Mouse (Mus musculus): ENCODE results near the gene Pole3. TPM values are rescaled to one million over a fixed set of nuclear protein-coding genes. Genes with fewer than 3 reads are reported as not detected.
A peak's percentile ranks its signal among the peaks of the same experiment; 100 is the strongest.
"Not testable (repeated sequence)": the region's sequence is repeated elsewhere in the genome, so short reads cannot be mapped to it uniquely, and the experiment has no call there.

The Pole3 gene
- polyA plus RNA-seq, 2 experiments from 2014 or later = 31.6 to 33.3 TPM

DNA sequence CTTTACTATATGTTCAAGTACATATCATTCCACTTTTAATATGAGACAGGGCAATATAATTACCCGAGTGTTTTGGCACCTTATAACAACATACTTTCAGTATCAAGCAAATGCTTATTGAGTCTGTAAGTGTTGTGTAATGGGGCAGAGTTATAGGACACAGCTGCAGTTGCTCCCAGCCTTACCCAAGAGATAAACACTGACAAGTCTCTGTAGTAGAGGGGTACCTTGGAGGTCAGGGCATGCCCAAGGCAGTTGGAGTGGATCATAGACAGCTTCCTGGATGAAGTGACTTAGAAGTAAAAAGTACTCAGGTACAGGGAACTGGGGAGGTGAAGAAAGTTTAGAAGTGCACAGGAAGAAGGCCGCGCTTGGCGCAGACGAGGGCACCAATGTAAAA lies 37.7 kb downstream of the Pole3 start:
- no peak for ATAC-seq

DNA sequence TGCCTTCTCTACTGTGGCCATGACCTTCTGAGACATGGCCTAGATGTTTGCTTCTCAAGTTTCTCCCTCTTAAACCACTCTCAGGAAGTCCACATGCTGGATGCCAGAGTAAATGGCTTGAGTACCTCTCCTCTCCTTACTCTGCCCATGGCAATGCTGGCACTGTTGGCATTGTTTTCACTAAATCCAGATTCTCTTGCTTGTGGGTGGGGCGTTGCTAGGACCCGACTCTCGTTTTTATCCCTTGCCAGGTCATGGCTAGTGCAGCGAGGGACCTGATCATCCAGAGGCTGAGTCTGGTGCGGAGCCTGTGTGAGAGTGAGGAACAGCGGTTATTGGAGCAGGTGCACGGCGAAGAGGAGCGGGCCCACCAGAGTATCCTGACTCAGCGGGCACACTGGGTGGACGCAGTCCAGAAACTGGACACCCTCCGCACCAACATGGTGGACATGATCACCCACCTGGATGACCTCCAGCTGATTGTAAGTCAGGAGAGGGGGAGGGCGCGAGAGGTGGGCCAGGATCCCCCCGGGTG lies 38.6 kb downstream of the Pole3 start:
- no peak for ATAC-seq

DNA sequence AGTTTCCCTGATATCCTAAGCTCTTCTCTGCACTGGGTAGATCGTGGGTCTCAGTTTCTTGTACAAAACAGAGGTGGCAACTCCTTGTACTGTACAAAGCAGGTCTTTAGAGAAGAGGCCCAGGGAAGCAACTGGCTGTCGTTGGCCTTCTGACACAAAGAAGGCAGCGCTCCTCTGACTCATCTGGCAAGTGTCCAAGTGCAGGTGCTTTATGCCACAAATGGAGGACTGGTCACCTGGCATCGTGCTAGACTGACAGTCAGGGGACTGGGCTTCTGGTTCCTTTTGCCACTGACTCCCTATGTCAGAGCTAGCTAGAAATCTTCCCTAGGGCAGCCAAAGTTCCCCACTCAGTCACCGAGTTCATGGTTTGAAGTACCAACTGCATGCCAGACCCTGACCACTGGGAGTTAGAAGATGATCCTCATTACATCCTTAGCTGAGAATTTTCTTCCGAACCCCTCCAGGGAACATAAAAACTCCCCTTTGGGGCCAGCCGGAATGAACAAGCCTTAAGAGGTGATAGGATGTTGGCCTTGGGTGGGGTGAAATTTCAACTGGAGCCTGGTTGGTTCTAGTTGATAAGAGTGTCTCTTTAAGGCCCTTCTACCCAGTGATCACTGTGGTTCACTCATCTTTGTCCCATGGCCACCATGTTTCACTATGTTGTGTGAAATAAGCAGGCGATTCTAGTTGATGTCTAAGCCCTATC lies 39.3 kb downstream of the Pole3 start:
- no peak for ATAC-seq

DNA sequence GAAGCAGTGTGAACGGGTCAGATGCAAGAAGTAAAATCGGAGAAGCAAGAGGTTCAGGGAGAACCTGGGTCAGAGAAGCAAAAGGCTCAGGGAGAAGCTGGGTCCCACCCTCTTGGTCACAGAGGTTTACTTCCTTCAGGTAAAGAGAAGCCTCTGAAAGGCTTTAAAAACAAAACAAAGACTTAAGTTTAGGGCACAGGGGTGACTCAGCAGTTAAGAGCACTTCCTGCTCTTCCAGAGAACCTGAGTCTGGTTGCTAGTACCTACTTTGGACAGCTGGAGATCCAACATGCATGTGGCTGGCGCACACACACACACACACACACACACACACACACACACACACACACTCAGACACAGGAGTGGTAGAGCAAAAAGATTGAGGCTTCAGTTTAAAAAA lies 39.9 kb downstream of the Pole3 start:
- ATAC-seq = no peak

DNA sequence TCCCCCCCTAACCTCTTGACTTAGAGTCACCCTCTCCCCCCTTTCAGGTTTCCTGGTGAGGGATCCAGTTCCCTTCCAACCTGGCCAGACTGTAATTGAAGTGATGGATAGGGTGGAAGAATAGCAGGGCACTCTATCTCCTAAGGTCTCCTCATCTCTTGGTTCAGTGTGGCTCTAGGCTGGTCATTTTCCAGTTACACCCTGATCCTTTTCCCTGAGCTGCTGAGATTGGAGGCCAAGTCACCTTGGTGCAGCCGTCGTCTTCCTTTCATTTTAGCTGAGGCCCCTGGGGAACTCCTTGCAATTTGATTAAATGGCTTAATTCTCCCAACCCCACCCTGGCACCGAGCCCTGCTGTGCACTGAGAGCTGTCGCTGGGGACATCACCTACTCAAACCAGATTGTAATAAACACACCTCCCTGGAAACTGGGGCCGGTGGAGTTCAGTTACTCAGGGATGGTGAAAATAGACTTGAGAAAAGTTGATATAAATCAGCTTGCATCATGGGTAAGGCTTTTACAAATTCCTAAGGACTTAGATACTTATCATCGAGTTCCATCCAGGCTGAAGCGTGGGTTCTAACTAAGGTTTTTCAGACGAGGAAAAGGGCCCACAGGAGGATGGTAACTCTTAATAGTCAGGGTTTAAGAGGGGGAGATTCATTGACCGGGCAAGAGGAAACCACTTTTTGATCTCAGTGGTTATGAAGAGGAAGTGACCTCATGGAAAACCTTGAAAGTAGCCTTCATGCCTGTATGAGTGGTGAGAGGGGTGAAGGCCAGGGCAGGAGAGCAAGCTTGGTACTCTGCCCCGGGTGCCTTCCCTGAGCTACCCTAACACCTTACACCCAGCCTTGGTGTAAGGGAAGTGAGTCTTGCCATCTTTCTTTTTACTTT lies 43.9 kb downstream of the Pole3 start:
- peak; percentile 67 for ATAC-seq

DNA sequence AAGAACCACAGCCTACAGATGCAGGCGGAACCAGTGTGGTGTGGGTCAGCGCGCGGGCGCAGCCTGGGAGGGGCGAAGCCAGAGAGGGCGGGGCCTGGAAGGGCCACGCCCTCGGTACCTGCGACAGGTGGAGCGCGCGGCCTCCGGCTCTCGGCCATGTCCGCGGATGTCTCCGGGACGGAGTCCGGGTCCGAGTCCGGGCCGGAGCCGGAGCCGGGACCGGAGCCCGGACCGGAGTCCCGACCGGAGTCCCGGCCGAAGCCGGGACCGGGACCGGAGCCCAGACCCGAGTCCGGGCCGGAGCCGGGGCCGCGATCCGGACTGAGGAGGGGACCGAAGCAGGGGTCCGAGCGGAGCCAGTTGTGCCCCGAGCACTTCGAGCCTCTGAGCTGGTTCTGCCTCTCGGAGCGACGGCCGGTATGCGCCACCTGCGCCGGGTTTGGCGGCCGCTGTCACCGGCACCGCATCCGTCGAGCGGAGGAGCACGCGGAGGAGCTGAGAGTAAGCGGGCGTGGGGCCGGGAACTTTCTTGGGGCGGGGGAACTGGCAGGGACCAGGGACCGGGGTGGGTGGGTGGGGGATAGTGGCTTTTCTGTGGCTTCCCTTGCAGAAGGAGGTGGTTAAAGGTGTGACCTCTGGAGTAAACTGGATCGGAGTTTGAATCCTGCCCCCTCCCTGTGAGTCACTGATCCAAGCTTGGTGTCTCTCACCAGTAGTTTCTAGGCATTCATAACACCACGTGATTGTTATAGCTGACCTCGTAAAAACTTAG lies 44.7 kb downstream of the Pole3 start, which contains the start of gene Bspry:
TSS of gene Bspry (plus strand) at position 117 of the 772 bp plus-strand sequence.
- ATAC-seq = peak; percentile 58

DNA sequence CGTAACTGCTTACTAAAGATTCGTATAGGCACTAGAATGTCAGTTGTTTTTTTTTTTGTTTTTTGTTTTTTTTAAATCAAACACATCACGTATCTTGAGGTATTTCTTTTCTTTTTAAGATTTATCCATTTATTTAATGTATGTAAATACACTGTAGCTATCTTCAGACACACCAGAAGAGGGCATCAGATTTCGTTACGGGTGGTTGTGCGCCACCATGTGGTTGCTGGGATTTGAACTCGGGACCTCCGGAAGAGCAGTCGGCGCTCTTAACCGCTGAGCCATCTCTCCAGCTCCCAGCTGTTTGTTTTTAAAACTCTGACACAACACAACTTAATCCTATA lies 45.3 kb downstream of the Pole3 start:
- ATAC-seq = not testable (repeated sequence)

DNA sequence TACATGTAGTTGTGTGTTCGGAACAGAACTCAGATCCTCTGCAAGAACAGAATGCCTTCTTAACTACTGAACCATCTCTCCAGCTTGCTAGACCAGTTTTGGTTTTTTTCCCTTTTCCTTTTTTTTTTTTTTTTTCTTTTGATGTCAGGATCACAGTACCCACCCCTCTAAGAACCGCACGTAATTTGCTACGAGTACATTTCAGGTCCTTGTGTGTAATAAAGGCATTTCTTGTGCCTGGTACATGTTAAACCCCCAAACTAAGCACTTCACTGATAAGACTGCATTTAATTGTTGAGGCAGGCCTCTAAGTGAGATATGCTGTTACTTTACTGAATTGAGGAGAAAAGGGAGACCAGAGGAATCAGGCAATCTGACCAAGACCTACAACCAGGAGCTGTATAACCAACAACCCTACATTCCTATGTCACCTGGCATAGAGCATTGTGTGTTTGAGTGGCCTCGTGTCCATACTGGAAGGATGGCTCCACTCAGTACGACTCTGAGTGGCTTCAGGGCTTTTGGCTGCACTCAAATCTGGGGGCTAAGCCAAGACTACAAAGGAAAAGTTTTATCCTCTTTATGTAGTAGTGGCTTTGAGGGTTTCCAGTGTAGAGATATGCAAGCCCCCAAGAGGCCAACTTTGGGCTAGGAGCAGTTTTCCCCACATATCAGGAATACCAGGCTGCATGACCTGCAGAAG lies 47.2 kb downstream of the Pole3 start:
- ATAC-seq = no peak

DNA sequence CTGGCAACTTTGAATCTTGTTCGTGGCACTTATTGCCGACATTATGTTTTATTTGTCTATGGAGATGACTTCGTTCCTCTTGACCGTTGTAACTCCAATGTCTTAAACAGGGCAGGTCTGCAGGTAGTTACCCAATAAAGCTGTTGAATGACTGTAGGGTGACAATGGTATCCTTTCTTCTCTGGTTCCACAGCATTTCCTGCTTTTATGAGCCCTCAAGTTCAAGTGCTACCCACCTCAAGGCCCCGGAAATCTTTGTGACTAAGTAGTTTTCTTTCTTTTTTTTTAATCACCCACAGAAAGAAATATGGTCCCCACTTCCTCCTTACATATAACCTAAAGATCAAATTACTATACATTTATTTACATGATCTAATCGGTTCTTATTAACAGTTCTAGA lies 49.1 kb downstream of the Pole3 start:
- ATAC-seq = peak; percentile 76

DNA sequence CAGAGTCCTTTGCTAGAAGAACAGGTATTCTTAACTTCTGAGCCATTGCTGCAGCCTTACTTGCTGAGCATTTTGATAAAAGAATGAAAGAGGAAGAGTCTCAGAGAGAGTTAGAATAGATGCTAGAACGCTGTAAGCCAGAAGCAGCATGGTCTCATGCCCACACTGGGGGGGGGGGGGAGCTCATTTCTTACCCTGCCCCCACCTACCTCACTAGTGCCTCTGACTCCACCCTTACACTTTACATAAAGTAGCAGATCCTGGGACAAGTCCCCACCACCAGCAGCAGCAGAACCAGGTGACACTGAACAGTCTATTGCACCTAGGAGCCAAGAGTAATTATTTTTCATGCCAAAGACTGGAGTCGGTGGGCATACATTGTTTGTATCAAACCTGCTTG lies 49.7 kb downstream of the Pole3 start:
- no peak for ATAC-seq

Other genes starting within 250 kb of the Pole3 start
- gene Fkbp15, start 164.5 kb downstream of the Pole3 start, polyA plus RNA-seq (2017; shearing (Covaris generic)) = 10 to 100 TPM; 36.9 to 38.3 TPM
- gene Slc31a1, start 164.3 kb downstream of the Pole3 start, polyA plus RNA-seq (2017; shearing (Covaris generic)) = 10 to 100 TPM in 1 of 2 experiments, 1 to 10 TPM in 1; 9.7 to 11.0 TPM
- gene Cdc26, start 116.4 kb downstream of the Pole3 start, polyA plus RNA-seq (2017; shearing (Covaris generic)) = 10 to 100 TPM; 66.2 to 78.3 TPM
- gene Prpf4, start 116.3 kb downstream of the Pole3 start, polyA plus RNA-seq (2017; shearing (Covaris generic)) = 10 to 100 TPM; 16.4 to 17.5 TPM
- gene Rnf183, start 89.8 kb downstream of the Pole3 start, polyA plus RNA-seq (2017; shearing (Covaris generic)) = under 1 TPM in 1 of 2 experiments, not detected in 1; 0.44 TPM
- under 1 TPM in 1 of 2 experiments, not detected in 1; 0.33 TPM for gene Wdr31, start 54.2 kb downstream of the Pole3 start, polyA plus RNA-seq (2017; shearing (Covaris generic))
- 1 to 10 TPM; 1.0 to 2.1 TPM for gene Bspry, start 45.0 kb downstream of the Pole3 start, polyA plus RNA-seq (2017; shearing (Covaris generic))
- gene Hdhd3, start 21.6 kb downstream of the Pole3 start, polyA plus RNA-seq (2017; shearing (Covaris generic)) = 1 to 10 TPM; 1.1 to 2.4 TPM
- gene Alad, start 5.2 kb downstream of the Pole3 start, polyA plus RNA-seq (2017; shearing (Covaris generic)) = 10 to 100 TPM; 68.8 to 82.3 TPM
- under 1 TPM; 0.25 to 0.62 TPM for gene 4933430I17Rik, start 301 bp upstream of the Pole3 start, polyA plus RNA-seq (2017; shearing (Covaris generic))
- 10 to 100 TPM; 45.2 to 51.1 TPM for gene Rgs3, start 34.8 kb upstream of the Pole3 start, polyA plus RNA-seq (2017; shearing (Covaris generic))

All from activated CD4-positive, CD25-positive, alpha-beta regulatory T cell, adult 4 months (primary cell).